Mouse (Mus musculus): ENCODE measurements around the gene Vma21. TPM values are rescaled to one million over a fixed set of nuclear protein-coding genes. Genes with fewer than 3 reads are reported as not detected.
A peak's percentile ranks its signal among the peaks of the same experiment; 100 is the strongest.

Vma21 gene
- polyA plus RNA-seq, 1 experiment from 2014 or later, result 50.2 TPM

- Histone ChIP-seq H3K4me2 (ENCODE audit: low read depth, low read length) (no peak overlapping the region), H3K4me1 (replicated peaks; ENCODE audit: control insufficient read depth, insufficient read depth, low read length) (no peaks in the 10 kb centered on the region), H3K4me3 (ENCODE audit: low read length) (no peak overlapping the region), H3K36me3 (ENCODE audit: control insufficient read depth, insufficient read depth, low read length) (no peaks in the 10 kb centered on the region), H3K27me3 (ENCODE audit: control insufficient read depth, insufficient read depth, low read depth, low read length) (no peaks in the 10 kb centered on the region), H3K27ac (ENCODE audit: low read length) (no peak overlapping the region), H3K9me3 (ENCODE audit: control insufficient read depth, low read length) (no peaks in the 10 kb centered on the region), H3K9ac (ENCODE audit: low read length) (no peak overlapping the region)
- peak; percentile 41; the same call in 1 of the 2 replicates for ATAC-seq (ENCODE audit: low read depth)
- WGBS, result 54% methylated on average over 4 of the region's 4 CpGs
Observed at GRCm38 (mm10) chrX:71846696-71847095, 31.0 kb downstream of the Vma21 start.

GRCm38 (mm10) chrX:71853798-71854197, 38.1 kb downstream of the Vma21 start:
- no peak for ATAC-seq (ENCODE audit: low read depth)
- no peak overlapping the region for H3K4me3 ChIP-seq (ENCODE audit: low read length)

More at GRCm38 (mm10) chrX:71853798-71854197, 38.1 kb downstream of the Vma21 start:
- no peaks in the 10 kb centered on the region for H3K36me3 ChIP-seq (ENCODE audit: control insufficient read depth, insufficient read depth, low read length)
- H3K9me3 ChIP-seq (ENCODE audit: control insufficient read depth, low read length), result no peaks in the 10 kb centered on the region
- no peak overlapping the region for H3K4me2 ChIP-seq (ENCODE audit: low read depth, low read length)
- no peaks in the 10 kb centered on the region for H3K27me3 ChIP-seq (ENCODE audit: control insufficient read depth, insufficient read depth, low read depth, low read length)
- H3K4me1 ChIP-seq (replicated peaks; ENCODE audit: control insufficient read depth, insufficient read depth, low read length), result no peaks in the 10 kb centered on the region
- H3K9ac ChIP-seq (ENCODE audit: low read length), result no peak overlapping the region
- H3K27ac ChIP-seq (ENCODE audit: low read length), result no peak overlapping the region

Other genes starting within 250 kb of the Vma21 start
- gene Gpr50, start 152.3 kb upstream of the Vma21 start, polyA plus RNA-seq (2015; fragmentation: Nextera tagmentation; extraction: Ambion mirVana), result 0.24 TPM in 2 replicates
- 0.09 TPM in 1 of 2 replicates, not detected in the other for gene Gm1141, start 105.1 kb downstream of the Vma21 start, polyA plus RNA-seq (2015; fragmentation: Nextera tagmentation; extraction: Ambion mirVana)
- 34.4 and 35.2 TPM in 2 replicates for gene Prrg3, start 146.7 kb downstream of the Vma21 start, polyA plus RNA-seq (2015; fragmentation: Nextera tagmentation; extraction: Ambion mirVana)
- 0.16 TPM in 1 of 2 replicates, not detected in the other for gene Fate1, start 157.1 kb downstream of the Vma21 start, polyA plus RNA-seq (2015; fragmentation: Nextera tagmentation; extraction: Ambion mirVana)
- gene Cnga2, start 175.9 kb downstream of the Vma21 start, polyA plus RNA-seq (2015; fragmentation: Nextera tagmentation; extraction: Ambion mirVana), result 0.39 and 0.55 TPM in 2 replicates

All from lung, embryonic 16.5 days (tissue).